Mouse (Mus musculus) lung, adult 2 months (tissue): Measurements from ENCODE around the gene Mtss1l. TPM values are rescaled to one million over a fixed set of nuclear protein-coding genes. Genes with fewer than 3 reads are reported as not detected.

ENCODE experiments used
- DNase-seq: peaks from one replicate; pipeline ENCODE4 v3.0.0; 2022
- H3K4me1 ChIP-seq: fragments of 200-500 bp; 2 replicates; pipeline ENCODE4 v1.6.1; 2011; ENCODE audit warnings: low read length; ENCODE audit not compliant: control insufficient read depth, insufficient read depth
- H3K4me3 ChIP-seq: fragments of 200-500 bp; replicated peaks from 2 replicates; pipeline ENCODE3; 2011; ENCODE audit warnings: low read depth, mild to moderate bottlenecking, control low read depth, low read length; ENCODE audit errors: extremely low read depth
- CTCF ChIP-seq: fragments of 200-500 bp; IDR thresholded peaks from 2 replicates; pipeline ENCODE4 v1.5.1; 2011; ENCODE audit warnings: mild to moderate bottlenecking, low read length, control low read depth; ENCODE audit not compliant: insufficient read depth
- POLR2A ChIP-seq: fragments of 200-500 bp; IDR thresholded peaks from 2 replicates; pipeline ENCODE4 v1.6.1; 2011; ENCODE audit warnings: low read depth, mild to moderate bottlenecking, control low read depth, low read length, borderline replicate concordance; ENCODE audit errors: extremely low read depth
- WGBS: fragments of 180-500 bp; shearing (Covaris S2); methylation state at CpG from one replicate; pipeline ENCODE4 v1.1.7; 2018; 5-methylcytosine and 5-hydroxymethylcytosine counted together
- polyA plus RNA-seq: library from polyadenylated mRNA; depleted of rRNA; stranded (reverse); fragments of >200 nt; gene quantifications from 2 replicates; pipeline ENCODE4 v1.2.3, GENCODE M21; 2012; rRNA removed

Mtss1l gene
- polyA plus RNA-seq, 1 experiment = 120 TPM

GRCm38 (mm10) chr8:110790270-110790669 lies 69.0 kb downstream of the Mtss1l start:
- 46% methylated on average over 6 of the region's 6 CpGs for WGBS
- H3K4me3 ChIP-seq = no peak overlapping the region
- DNase-seq = no peak
- H3K4me1 ChIP-seq = peaks cover 5% of the 10 kb centered on the region
- TF ChIP-seq CTCF (no peak), POLR2A (no peak)

Other genes starting within 250 kb of the Mtss1l start
- gene Vac14, start 102.9 kb upstream of the Mtss1l start, polyA plus RNA-seq = 33.3 TPM in 2 replicates
- gene Il34, start 84.4 kb downstream of the Mtss1l start, polyA plus RNA-seq = 35.4 and 40.4 TPM in 2 replicates
- 19.2 and 26.8 TPM in 2 replicates for gene Cog4, start 125.1 kb downstream of the Mtss1l start, polyA plus RNA-seq
- 22.3 and 33.3 TPM in 2 replicates for gene Sf3b3, start 125.3 kb downstream of the Mtss1l start, polyA plus RNA-seq
- gene Fuk, start 181.0 kb downstream of the Mtss1l start, polyA plus RNA-seq = 15.8 and 17.9 TPM in 2 replicates
- gene St3gal2, start 198.4 kb downstream of the Mtss1l start, polyA plus RNA-seq = 41.0 and 48.5 TPM in 2 replicates